Mouse (Mus musculus): ENCODE measurements around the gene Bahcc1. TPM values are rescaled to one million over a fixed set of nuclear protein-coding genes. Genes with fewer than 3 reads are reported as not detected.

Bahcc1 gene
- total RNA-seq, 4 experiments from 2014 or later = 16.6 to 24.5 (median 19.5) TPM

DNA sequence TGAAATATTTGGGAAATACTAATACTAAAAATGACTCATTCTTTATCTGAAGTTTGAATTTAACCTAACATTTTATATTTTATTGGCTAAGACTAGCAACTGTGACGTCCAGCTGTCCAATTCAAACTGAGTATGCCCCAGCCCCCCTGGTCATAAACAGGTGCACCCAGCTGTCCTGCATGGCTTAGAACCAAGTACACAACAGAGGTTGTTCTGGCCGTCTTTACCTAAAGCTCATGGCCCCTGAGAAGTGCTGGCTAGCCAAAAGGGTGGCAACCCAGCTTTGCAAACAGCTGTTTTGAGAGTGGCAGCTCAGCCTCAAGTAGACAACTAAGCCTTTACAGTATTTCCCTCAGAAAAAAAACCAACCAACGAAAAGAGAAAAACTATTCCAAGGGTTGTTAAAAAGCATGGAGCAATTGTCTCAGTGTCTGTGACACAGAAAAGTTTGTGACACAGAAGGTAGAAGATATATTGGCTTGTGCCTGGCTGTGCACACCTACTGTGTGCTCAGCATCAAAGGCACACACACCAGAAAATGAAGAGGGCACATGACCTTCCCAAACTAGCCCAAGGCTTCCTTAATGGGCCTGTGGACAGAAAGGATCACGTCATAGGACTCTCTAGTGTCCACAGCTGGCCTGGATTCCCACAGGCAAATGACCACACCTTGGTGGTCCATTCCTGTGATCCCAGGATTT is 65.8 kb downstream of the Bahcc1 start:
- DNase-seq = no peak

DNA sequence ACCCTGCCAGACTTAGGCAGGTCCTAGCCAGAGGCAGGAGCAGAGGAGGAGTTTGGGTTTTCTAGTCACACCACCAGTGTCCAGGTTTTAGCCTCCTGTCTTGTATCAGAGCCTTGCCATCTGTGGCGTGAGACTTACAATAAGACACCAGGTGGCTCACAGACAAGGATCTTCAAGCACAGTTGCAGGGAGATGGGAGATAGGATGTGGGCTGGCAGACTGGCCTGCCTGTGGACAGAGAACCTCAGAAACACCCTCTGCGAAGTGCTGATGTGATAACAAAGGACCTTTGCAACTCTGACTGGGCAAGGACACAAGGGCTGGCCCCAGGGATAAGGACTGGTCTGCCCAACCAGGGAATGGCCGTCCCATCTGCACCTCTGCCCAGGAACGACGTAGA is 66.7 kb downstream of the Bahcc1 start:
- no peak for DNase-seq

DNA sequence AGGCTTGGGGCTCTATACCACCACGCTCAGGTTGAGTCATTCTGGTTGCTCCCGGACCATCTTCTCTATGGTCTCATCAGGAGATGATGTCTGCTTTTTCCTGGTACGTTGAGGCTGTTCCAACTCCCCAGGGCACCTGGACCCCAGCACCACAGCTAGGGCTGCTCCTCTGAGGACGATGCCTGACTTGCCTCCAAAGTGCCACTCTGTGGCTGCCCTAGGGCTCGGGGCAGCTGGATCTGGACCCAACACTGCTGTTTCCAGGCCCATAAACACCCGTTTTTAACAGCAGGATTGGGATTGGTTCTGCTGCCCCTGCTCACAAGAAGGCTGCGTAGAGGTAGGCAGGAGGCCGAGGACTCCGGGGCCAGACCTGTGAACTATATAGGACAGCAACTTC is 70.4 kb downstream of the Bahcc1 start:
- no peak for DNase-seq

- DNase-seq = no peak
Measured at GRCm38 (mm10) chr11:120303559-120304349, 71.0 kb downstream of the Bahcc1 start.

GRCm38 (mm10) chr11:120304350-120304694 is 71.6 kb downstream of the Bahcc1 start:
- DNase-seq = no peak

DNA sequence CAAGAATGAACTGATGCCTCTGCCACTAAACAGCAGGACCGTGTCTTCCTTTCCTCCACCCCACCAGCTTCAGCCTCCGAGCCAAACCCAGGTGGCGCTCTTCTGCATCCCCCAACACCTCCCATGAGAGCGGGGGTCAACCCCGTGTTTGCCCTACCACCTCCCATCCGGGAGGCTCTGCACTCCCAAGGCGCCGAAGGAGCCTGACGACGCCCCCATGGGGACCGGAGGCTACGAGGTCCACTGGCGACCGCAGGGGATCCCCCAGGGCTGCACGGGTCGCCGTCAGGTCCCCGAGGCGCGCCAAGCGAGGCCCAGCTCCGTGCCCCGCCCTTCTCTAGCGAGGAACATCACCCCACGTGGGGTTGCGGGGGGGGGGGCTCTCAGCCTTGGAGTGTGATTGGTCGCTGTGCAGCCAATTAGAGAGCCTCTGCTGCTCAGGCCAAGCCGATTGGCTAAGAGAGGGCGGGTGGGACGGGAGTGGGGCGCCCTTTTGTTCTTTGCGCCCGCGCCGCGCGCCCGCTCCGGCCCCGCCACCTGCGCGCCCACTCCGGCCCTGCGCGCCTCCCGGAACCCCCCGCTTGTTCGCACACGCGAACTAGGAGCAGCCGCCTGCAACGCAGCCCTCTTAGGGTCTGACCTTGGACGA is 72.3 kb downstream of the Bahcc1 start:
- DNase-seq = peak; percentile 82

GRCm38 (mm10) chr11:120305535-120306365 is 73.0 kb downstream of the Bahcc1 start:
- DNase-seq = no peak

- no peak for DNase-seq
Measured at GRCm38 (mm10) chr11:120306366-120307131, 73.8 kb downstream of the Bahcc1 start.

DNA sequence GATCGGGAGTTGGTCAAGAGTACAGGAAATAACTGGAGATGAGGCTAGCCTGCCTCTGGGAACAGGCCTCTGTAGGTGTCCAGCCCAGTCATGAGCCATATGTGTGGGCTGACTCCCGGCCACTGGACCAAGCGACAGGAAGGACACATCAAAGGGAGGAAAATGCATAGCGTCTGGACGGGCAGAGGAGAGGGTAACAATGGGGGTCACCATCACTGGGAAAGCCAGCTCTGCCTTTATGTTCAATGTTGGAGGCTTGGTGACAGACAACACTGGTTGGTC is 74.3 kb downstream of the Bahcc1 start:
- peak; percentile 10 for DNase-seq

DNA sequence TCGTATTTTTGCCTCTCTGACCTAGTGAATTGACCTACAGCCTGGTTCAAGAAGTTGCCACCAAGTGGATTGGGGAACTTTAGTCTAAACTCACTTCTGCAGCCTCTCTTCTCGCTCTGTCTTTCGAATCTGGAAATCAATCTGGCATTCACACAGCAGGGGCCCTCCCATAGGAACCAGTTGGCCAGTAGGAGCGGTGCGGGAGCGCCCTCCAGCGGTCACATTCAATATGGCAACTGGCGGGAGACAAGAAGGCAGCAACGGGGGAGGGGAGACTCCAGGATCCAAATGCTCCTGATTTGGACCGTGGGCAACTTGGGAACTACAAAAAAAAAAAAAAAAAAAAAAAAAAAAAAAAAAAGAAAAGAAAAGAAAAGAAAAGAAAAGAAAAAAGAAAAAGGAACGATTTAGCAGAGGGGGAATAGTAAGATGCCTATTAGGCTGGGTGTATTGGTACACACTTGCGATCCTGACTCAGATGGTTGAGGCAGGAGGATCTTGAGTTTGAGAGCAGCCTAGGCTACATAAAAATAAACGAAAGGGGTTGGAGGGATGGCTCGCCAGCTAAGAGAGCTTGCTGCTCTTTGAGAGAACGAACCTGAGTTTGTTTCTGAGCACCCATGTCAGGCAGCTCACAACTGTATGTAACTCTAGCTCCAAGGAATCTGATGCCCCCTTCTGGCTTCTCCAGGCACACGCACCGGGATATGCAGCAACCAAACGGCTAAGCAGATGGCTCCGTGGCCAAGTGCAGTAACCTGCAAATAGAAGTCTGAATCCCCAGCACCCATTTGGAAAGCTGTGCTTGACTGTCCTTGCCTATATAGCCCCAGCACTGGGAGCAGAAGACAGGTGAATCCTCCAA is 75.1 kb downstream of the Bahcc1 start:
- peak; percentile 91 for DNase-seq

- peak; percentile 1 for DNase-seq
Measured at GRCm38 (mm10) chr11:120308441-120309320, 75.9 kb downstream of the Bahcc1 start.

GRCm38 (mm10) chr11:120310813-120311312 is 78.1 kb downstream of the Bahcc1 start:
- peak; percentile 90 for DNase-seq

DNA sequence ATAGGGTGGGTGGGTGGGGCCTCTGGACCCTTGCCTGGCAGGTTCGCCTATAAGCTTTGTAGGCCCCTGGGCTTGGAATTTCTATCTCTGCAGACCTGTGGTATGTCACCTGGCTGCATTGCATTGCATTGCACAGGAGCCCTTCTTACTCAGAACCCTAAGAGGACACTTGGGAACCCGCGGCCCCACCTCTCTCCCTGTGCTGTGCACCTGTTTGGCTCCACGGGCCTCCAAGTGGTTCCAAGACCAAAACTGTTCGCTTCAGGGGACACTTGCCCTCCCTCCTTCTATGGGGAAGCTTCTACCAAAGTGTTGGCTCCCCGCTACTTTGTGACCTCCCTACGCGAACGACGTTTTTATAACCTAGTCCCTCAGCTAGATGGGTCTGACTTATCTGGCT is 78.8 kb downstream of the Bahcc1 start:
- no peak for DNase-seq

DNA sequence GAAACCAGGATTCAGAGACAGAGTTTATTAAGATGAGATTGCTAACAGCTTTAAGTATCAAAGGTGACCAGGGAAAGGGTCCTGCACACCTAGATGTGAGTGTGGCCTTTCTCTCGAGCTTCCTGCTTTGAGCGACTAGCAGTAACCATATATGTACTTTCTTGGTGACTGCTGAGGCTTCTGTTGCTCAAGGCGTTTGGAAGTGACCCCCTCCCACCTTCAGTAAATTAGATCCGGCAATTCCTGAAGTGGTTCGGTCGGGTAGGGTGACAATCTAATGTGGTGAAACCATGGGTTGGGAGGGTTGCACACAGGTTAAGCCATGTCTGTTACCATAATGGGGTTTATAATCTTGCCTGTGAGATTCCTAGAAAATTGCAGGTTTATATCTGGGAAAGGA is 79.3 kb downstream of the Bahcc1 start:
- no peak for DNase-seq

DNA sequence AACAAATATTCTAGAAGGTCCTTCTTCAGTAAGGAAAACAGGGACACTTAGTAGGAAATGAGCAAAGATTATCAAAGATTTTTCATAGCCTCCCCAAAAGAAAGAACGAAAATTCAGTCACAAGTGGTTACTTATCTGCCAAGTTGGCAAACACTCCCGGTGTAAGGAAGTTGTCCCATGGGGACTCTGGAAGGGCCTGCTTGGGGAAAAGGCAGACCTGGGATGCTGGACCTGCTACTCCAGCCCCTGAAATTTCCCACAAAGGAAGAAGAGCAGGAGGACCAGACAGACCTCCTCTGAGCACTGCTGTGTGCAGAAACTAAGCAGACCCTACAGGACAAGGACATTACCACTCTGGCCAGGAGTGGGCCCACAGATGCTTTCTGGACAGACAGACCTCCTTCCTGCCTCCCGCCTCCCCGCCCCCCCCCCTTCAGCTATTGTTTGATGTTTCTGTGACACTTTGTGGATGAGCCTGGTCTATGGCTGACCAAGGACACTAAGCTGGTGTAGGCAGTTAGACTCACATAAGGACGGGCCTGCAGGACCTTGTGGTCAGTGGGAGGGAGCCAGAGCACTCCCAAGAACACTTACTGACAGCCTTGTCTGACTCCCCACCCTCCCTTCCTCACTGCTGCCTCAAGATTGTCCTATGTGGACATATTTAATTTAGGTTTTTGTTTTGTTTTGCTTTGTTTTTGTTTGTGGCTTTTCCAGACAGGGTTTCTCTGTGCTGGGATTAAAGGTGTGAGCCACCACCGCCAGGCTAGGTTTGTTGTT is 81.3 kb downstream of the Bahcc1 start:
- no peak for DNase-seq

GRCm38 (mm10) chr11:120314721-120315415 is 82.1 kb downstream of the Bahcc1 start:
- no peak for DNase-seq

DNA sequence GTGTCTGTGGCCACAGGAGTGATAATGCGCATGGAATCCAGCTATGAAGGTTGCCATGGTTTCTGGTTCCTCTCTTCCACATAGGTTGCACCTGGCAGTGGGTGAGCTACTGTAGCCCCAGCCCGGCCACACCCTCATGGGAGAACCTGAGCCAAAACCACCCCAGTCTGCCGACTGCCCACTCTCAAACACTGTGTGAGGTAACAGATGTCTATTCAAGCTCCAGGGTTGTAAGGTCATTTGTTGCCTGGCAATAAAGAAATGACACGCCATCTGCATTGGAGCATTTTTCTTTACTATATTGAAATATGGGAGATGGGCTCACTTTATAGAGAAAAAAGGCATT is 82.6 kb downstream of the Bahcc1 start:
- no peak for DNase-seq

Data from adrenal gland, adult 8-10 months (tissue).